Mouse (Mus musculus) liver, adult 2 months (tissue): ENCODE measurements at regions not wholly inside any gene's neighbourhood (a gene's known extent, or its start where the extent isn't known, plus 50 kb on each side); places are given as distances from the start of the nearest gene placed in this dataset.

Source experiments
- CTCF ChIP-seq: fragments of 200-500 bp; IDR thresholded peaks from 2 replicates; pipeline ENCODE4 v1.5.1; 2011; ENCODE audit warnings: low read depth, low read length, control low read depth
- POLR2A ChIP-seq: fragments of 200-500 bp; IDR thresholded peaks from 2 replicates; pipeline ENCODE4 v1.6.1; 2011; ENCODE audit warnings: low read length, control low read depth; ENCODE audit not compliant: insufficient read depth; ENCODE audit errors: extremely low read depth

- no peak for TF ChIP-seq CTCF
- no peak for TF ChIP-seq POLR2A
These were observed 271.8 kb downstream of the Tgfb2 start for GRCm38 (mm10) chr1:186434007-186434406.
